Mouse (Mus musculus) kidney, adult 2 months (tissue): ENCODE measurements around the gene Mcm10. TPM values are rescaled to one million over a fixed set of nuclear protein-coding genes. Genes with fewer than 3 reads are reported as not detected.

Experiments
- DNase-seq: peaks from one replicate; pipeline ENCODE4 v3.0.0; 2021
- H3K27ac ChIP-seq: fragments of 200-500 bp; 2 replicates; pipeline ENCODE4 v1.5.1; 2012; ENCODE audit warnings: low read depth, low read length, control low read depth, inconsistent platforms; ENCODE audit not compliant: insufficient read depth
- H3K27me3 ChIP-seq: fragments of 200-500 bp; replicated peaks from 2 replicates; pipeline ENCODE4 v1.6.1; 2012; ENCODE audit warnings: mild to moderate bottlenecking, moderate library complexity, low read length, inconsistent platforms; ENCODE audit not compliant: control insufficient read depth, insufficient read depth
- H3K36me3 ChIP-seq: fragments of 200-500 bp; 2 replicates; pipeline ENCODE4 v1.6.1; 2012; ENCODE audit warnings: mild to moderate bottlenecking, moderate library complexity, low read length, inconsistent platforms; ENCODE audit not compliant: control insufficient read depth, insufficient read depth
- H3K4me1 ChIP-seq: fragments of 200-500 bp; 2 replicates; pipeline ENCODE4 v1.6.1; 2011; ENCODE audit warnings: low read length; ENCODE audit not compliant: control insufficient read depth, insufficient read depth
- H3K4me3 ChIP-seq: fragments of 200-500 bp; 2 replicates; pipeline ENCODE4 v1.5.1; 2011; ENCODE audit warnings: mild to moderate bottlenecking, low read depth, low read length, control low read depth; ENCODE audit not compliant: insufficient read depth
- CTCF ChIP-seq: fragments of 200-500 bp; conservative IDR thresholded peaks from 2 replicates; pipeline ENCODE4 v1.5.1; 2011; ENCODE audit warnings: low read depth, mild to moderate bottlenecking, control low read depth, low read length, moderate library complexity, mixed read lengths; ENCODE audit not compliant: insufficient read depth, insufficient read length
- POLR2A ChIP-seq: fragments of 200-500 bp; IDR thresholded peaks from one replicate; pipeline ENCODE4 v1.6.1; 2011; ENCODE audit warnings: low read depth, low read length, control low read depth
- WGBS: fragments of 180-500 bp; shearing (Covaris S2); methylation state at CpG from one replicate; pipeline ENCODE4 v1.1.7; 2018; 5-methylcytosine and 5-hydroxymethylcytosine counted together
- polyA plus RNA-seq: library from polyadenylated mRNA; depleted of rRNA; stranded (reverse); fragments of >200 nt; gene quantifications from 2 replicates; pipeline ENCODE4 v1.2.3, GENCODE M21; 2012; rRNA removed

The Mcm10 gene
- polyA plus RNA-seq = 1.8 and 2.7 TPM in 2 replicates

DNA sequence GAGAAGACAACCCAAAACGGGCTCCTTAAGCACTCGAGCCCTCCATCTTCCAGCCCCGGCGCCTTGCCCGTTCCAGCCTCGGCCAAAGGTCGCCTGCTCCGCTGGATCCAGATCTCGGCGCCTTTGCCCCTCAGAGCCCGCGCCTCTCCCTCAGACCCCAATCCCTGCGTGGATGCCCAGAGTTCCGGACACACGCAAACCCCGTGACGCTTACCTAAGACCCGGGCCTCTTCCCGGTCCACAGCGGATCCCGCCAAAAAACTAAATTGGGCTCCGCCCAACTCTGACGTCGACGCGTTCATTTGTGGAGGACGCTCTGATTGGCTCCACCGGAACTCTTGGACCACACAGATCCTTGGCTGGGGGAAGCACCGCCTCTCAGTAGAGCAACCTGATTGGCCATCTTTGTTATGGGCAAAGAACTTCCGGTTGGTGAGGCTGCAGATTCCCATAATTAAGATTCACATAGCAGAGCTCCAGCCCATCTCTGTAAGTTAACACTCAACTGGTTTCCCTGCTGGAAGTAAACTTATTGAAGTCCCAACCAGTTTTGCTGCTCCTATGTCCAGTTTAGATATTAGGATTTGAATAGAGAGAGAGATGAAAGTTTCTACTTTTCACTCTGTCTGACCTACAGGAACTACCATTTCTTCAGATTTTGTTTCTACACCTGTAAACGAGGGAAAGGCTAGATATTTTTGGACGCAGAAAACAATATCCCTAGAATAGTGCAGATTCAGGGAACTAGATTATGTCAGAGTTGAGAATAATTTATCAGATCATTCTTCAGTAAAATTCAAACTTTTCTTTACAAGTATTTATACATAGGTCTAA, at the start of gene Mcm10:
Gene Mcm10 (minus strand): TSS at position 301 of the 834 bp plus-strand sequence.
- Histone ChIP-seq H3K27me3 (no peaks in the 10 kb centered on the region), H3K4me3 (peak within 1 kb of the TSS; percentile 54), H3K4me1 (no peaks in the 10 kb centered on the region), H3K27ac (no peak within 1 kb of the TSS), H3K36me3 (no peaks in the 10 kb centered on the region)
- TF ChIP-seq POLR2A (no peak), CTCF (no peak)
- 4% methylated on average over 32 of the region's 32 CpGs for WGBS
- peak; percentile 97 for DNase-seq

DNA sequence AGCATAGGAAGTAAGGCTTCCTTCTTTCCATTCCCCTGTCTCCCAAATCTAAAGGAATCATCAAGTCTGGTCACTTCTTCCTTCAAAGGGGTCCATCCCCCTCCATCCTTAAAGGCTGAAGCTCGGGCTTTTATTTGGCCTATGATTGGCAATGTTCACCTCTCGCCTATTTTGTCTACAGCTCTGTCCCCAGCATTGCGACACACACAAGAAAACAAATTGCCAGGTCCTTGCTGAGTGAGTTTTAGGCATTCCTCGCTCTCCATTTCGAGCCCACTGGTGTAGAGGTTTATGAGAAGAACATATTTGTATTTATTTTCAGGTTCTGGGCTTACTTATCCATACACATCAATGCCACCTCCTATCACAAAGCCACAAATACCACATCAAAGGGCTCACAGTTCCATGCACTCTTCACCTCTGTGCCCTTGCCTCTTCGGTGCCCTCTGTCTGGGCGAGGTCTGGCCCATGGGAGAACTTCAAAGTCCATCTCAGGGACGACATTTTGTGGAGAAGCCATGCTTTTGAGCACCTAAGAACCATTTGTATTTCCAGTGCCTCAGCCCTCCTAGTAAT, 48.6 kb upstream of the Mcm10 start:
- TF ChIP-seq POLR2A (no peak), CTCF (no peak)
- no peak for DNase-seq
- Histone ChIP-seq H3K27ac (no peak overlapping the region), H3K27me3 (no peaks in the 10 kb centered on the region), H3K4me1 (peaks cover 4% of the 10 kb centered on the region; the same call in 1 of the 2 replicates), H3K4me3 (no peak overlapping the region), H3K36me3 (no peaks in the 10 kb centered on the region)
- WGBS = 83% methylated on average over 8 of the region's 8 CpGs

DNA sequence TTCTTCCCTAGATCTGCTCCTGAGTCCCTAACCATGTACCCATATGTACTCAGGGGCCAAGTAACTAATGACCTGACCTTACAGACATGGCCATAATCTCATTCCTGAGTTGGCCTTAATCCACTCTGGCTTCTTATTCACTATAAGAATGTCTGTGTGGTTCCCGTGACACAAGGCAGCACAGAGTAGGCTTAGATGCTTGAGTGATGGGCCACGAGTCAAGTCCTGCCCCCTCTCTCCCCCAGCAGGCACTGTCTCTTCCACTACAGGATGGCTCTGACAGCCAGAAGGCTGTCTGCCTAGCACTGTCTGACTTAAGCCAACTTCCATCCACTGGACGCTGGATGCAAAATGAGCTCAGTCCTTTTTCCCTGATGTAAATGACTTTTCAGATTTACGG, 47.4 kb upstream of the Mcm10 start:
- H3K27ac ChIP-seq = no peak overlapping the region
- no peaks in the 10 kb centered on the region for H3K27me3 ChIP-seq
- 92% methylated on average over 4 of the region's 4 CpGs for WGBS
- TF ChIP-seq CTCF = no peak
- no peak for TF ChIP-seq POLR2A
- H3K4me1 ChIP-seq = peaks cover 4% of the 10 kb centered on the region; the same call in 1 of the 2 replicates
- no peak for DNase-seq
- no peaks in the 10 kb centered on the region for H3K36me3 ChIP-seq
- no peak overlapping the region for H3K4me3 ChIP-seq

DNA sequence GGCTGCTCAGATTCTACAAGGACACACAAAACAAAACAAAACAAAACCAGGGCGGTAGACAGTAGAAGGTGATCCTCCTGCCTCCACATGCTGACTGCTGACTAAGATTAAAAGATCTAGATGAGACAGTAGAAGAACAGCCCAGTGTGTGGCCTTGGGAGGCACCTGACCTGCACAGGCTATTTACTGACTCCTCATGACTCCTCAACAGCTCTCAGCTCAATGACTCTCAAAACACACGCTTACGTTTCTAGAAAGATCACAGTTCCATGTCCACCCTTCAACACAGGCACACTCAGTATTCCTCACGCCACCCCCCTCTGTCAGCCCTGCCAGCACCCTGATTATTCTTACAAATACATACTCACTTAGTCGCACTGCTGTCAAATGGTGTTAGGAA, 45.8 kb upstream of the Mcm10 start:
- 84% methylated on average over 5 of the region's 5 CpGs for whole genome bisulfite sequencing
- TF ChIP-seq CTCF (no peak), POLR2A (no peak)
- Histone ChIP-seq H3K4me1 (peaks cover 4% of the 10 kb centered on the region; the same call in 1 of the 2 replicates), H3K27me3 (no peaks in the 10 kb centered on the region), H3K36me3 (no peaks in the 10 kb centered on the region), H3K27ac (no peak overlapping the region), H3K4me3 (no peak overlapping the region)
- DNase-seq = no peak

DNA sequence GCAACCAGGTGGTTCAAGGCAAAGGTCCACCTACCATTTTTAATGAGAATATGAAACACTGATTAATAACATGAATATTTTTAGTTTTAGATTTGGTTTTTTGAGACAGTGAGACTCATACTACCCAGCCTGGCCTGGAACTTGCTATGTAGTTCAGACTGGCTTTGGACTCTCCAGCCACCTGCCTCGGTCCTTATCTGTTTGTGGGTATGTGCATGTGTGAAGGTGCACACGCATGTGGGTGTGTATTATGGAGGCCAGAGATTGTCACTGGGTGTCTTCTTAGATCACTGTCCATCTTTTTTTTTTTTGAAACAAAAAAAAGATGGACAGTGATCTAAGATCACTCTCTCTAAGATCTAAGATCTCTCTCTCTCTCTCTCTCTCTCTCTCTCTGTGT, 38.0 kb upstream of the Mcm10 start:
- Histone ChIP-seq H3K4me3 (no peak overlapping the region), H3K36me3 (0 out of 2 replicates have a peak, but pooled peaks cover 3% of the 10 kb centered on the region), H3K27me3 (no peaks in the 10 kb centered on the region), H3K27ac (no peak overlapping the region), H3K4me1 (no peaks in the 10 kb centered on the region)
- DNase-seq = no peak
- 99% methylated on average over 2 of the region's 2 CpGs for WGBS
- no peak for TF ChIP-seq CTCF
- TF ChIP-seq POLR2A = no peak

DNA sequence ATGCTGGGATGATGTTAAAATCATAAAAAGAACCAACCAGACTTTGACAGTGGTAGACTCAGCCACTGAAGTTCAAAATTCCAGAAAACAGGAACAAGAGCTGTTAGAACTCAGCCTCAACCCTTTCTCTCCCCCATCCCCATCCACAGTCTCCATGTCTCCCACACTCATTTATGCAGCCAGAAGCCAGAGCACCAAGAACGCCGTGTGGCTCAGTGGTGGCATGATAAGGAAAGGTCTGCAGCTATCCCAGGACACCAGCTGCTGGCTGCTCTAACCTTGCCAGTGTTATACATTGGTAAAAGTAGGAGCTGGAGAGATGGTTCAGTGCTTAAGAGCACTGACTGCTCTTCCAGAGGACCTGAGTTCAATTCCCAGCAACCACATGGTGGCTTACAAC, 34.4 kb upstream of the Mcm10 start:
- Histone ChIP-seq H3K4me1 (no peaks in the 10 kb centered on the region), H3K36me3 (no peaks in the 10 kb centered on the region), H3K27me3 (no peaks in the 10 kb centered on the region), H3K27ac (no peak overlapping the region), H3K4me3 (no peak overlapping the region)
- DNase-seq = no peak
- WGBS = 91% methylated on average over 2 of the region's 2 CpGs
- TF ChIP-seq POLR2A (no peak), CTCF (no peak)

DNA sequence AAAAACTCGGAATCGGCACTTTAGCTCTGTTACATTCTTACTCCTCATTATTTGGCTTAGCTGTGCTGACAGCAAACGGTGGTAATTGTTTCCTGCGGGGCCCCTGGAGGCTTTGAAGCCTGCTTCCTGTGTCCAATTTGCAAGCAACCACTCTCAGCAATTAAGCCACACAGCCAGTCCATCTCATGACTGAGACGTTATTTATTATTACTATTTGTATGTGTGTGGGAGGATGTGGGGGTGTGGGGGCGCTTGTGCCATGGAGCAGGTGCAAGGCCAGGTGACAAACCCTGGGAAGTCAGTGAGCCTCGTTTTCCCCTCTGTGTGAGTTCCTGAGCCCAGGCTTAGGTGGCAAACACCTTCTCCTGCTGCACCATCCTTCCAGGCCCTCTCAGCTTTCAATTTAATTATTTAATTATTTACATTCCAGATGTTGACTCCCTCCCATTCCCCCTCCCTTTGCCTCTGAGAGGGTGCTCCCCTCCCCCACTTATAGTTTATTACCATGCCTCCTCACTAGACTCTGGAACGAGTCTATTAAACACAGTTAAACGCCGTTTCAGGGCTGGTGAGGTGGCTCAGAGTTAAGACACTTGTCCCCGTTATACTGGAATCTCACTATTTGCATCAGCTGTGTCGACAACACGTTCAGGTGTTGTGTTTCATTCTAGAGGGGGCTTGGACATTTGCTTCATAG, 32.8 kb upstream of the Mcm10 start:
- Histone ChIP-seq H3K4me3 (no peak overlapping the region), H3K27ac (no peak overlapping the region), H3K4me1 (no peaks in the 10 kb centered on the region), H3K27me3 (no peaks in the 10 kb centered on the region), H3K36me3 (no peaks in the 10 kb centered on the region)
- DNase-seq = no peak
- TF ChIP-seq POLR2A = no peak
- no peak for TF ChIP-seq CTCF
- WGBS = 48% methylated on average over 13 of the region's 13 CpGs
